Mouse (Mus musculus) myocyte (in vitro differentiated cells): ENCODE measurements around the gene Brd2. TPM values are rescaled to one million over a fixed set of nuclear protein-coding genes. Genes with fewer than 3 reads are reported as not detected.

Experiments
- H3K27me3 ChIP-seq: one replicate; pipeline ENCODE4 v1.6.1; 2011; ENCODE audit not compliant: control insufficient read depth, insufficient read depth, insufficient read length
- H3K36me3 ChIP-seq: one replicate; pipeline ENCODE4 v1.6.1; 2011; ENCODE audit not compliant: control insufficient read depth, insufficient read depth
- H3K4me2 ChIP-seq: one replicate; pipeline ENCODE4 v1.6.1; 2011; ENCODE audit warnings: low read depth, control low read depth
- H3K4me3 ChIP-seq: one replicate; pipeline ENCODE4 v1.5.1; 2011; ENCODE audit warnings: mild to moderate bottlenecking, control low read depth, moderate library complexity
- H3K79me2 ChIP-seq: one replicate; pipeline ENCODE4 v1.6.1; 2011; ENCODE audit not compliant: control insufficient read depth, insufficient read depth
- H3ac ChIP-seq: one replicate; pipeline ENCODE4 v1.6.1; 2011; ENCODE audit not compliant: control insufficient read depth, insufficient read length
- CEBPB ChIP-seq: IDR thresholded peaks from 2 replicates; pipeline ENCODE4 v1.6.1; 2011; ENCODE audit warnings: mild to moderate bottlenecking, moderate library complexity; ENCODE audit not compliant: poor library complexity, insufficient read depth, severe bottlenecking
- E2F4 ChIP-seq: IDR thresholded peaks from one replicate; pipeline ENCODE4 v1.6.1; 2011; ENCODE audit warnings: mild to moderate bottlenecking, control low read depth, moderate library complexity; ENCODE audit not compliant: insufficient read depth
- MAX ChIP-seq: IDR thresholded peaks from one replicate; pipeline ENCODE4 v1.6.1; 2011; ENCODE audit warnings: low read depth, mild to moderate bottlenecking, control low read depth
- MYOD1 ChIP-seq, 3 experiments: IDR thresholded peaks; one replicate each; pipeline ENCODE4 v1.6.1; 2011; ENCODE audit warnings: control low read depth in 2 of 3, low read depth in 2 of 3, mild to moderate bottlenecking in 2 of 3, moderate library complexity in 1 of 3; ENCODE audit not compliant: insufficient read length in 2 of 3, control insufficient read depth in 1 of 3
- MYOG ChIP-seq, 3 experiments: IDR thresholded peaks; one replicate each; pipeline ENCODE4 v1.6.1; 2011; ENCODE audit warnings: control low read depth in 2 of 3, low read depth in 2 of 3, mild to moderate bottlenecking in 2 of 3; ENCODE audit not compliant: insufficient read length in 2 of 3, control insufficient read depth in 1 of 3, insufficient read depth in 1 of 3
- POLR2A ChIP-seq: IDR thresholded peaks from one replicate; pipeline ENCODE4 v1.6.1; 2011; ENCODE audit warnings: low read depth, mild to moderate bottlenecking, control low read depth, moderate library complexity; ENCODE audit not compliant: insufficient read length
- POLR2AphosphoS2 ChIP-seq: IDR thresholded peaks from one replicate; pipeline ENCODE4 v1.6.1; 2011; ENCODE audit warnings: low read depth, control low read depth; ENCODE audit not compliant: insufficient read length
- REST ChIP-seq: IDR thresholded peaks from one replicate; pipeline ENCODE4 v1.6.1; 2011; ENCODE audit warnings: mild to moderate bottlenecking, control low read depth, moderate library complexity; ENCODE audit not compliant: insufficient read depth, insufficient read length
- SRF ChIP-seq: IDR thresholded peaks from one replicate; pipeline ENCODE4 v1.6.1; 2011; ENCODE audit warnings: low read depth; ENCODE audit not compliant: control insufficient read depth, insufficient read length
- TCF12 ChIP-seq: IDR thresholded peaks from one replicate; pipeline ENCODE4 v1.6.1; 2011; ENCODE audit warnings: mild to moderate bottlenecking, control low read depth; ENCODE audit not compliant: poor library complexity, insufficient read depth, severe bottlenecking
- TCF3 ChIP-seq: IDR thresholded peaks from one replicate; pipeline ENCODE4 v1.6.1; 2011; ENCODE audit warnings: low read depth, control low read depth; ENCODE audit not compliant: insufficient read length
- USF1 ChIP-seq: IDR thresholded peaks from one replicate; pipeline ENCODE4 v1.6.1; 2011; ENCODE audit warnings: low read depth, mild to moderate bottlenecking, control low read depth, moderate library complexity
- polyA plus RNA-seq: library from polyadenylated mRNA; unstranded; fragments of >200 nt; fragmentation: generic; extraction: Trizol; gene quantifications from one replicate; pipeline ENCODE4 v1.2.1, GENCODE M21; 2012; ENCODE audit warnings: missing spikeins

Gene Brd2
- polyA plus RNA-seq, 1 experiment, result 90.1 TPM

DNA sequence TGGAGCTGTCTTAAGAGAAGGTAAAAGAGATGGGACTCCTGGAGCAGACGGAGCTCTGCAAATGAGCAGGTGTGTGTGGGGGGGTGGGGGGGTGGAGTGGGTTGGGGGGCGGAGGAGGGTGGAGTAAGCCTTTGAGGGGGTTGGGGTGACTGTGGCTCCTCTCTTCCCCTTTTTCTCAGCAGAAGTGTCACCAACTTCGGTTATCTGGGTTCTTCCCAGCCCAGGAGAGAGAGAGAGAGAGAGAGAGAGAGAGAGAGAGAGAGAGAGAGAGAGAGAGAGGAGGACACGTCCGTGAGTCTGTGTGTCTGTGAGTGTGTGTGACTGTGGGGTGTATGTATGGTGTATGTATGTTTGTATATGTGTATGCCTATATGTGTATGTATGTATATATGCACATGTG, 21.0 kb upstream of the Brd2 start:
- H3K27me3 ChIP-seq, result peaks cover 64% of the 10 kb centered on the region
- no peaks in the 10 kb centered on the region for H3K79me2 ChIP-seq
- no peak for TF ChIP-seq E2F4

DNA sequence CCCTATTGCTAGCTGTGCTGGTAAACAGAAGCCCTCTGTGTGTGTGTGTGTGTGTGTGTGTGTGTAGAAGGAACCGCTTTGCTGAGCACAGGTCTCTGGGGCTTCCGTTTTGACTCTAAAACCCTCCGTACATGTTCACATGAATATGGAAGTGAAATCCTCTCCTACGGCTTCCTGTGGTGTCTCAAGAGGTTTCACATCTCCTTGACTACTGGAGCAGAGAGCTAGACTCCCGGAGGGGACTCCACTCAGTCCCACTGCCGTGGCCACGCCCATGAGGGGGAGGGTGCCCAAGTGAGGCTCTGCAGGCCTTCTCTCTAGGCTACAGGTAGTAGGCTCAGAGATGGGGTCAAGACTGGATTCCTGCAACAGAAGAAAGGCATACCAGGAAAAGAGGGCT, 20.6 kb upstream of the Brd2 start, which contains the start of gene H2-DMb2:
TSS of gene H2-DMb2 (plus strand) at position 275 of the 400 bp plus-strand sequence.
- no peaks in the 10 kb centered on the region for H3K36me3 ChIP-seq
- peaks cover 68% of the 10 kb centered on the region for H3K27me3 ChIP-seq
- H3K4me2 ChIP-seq, result no peak within 1 kb of the TSS
- no peak within 1 kb of the TSS for H3ac ChIP-seq
- TF ChIP-seq POLR2AphosphoS2 (no peak), USF1 (no peak), SRF (no peak), MYOG (IDR thresholded peaks at IDR 0.05; ENCODE audit: control insufficient read depth in 1 of 3, insufficient read depth in 1 of 3, insufficient read length in 2 of 3, low read depth in 2 of 3) (no peak), CEBPB (no peak), TCF3 (no peak), POLR2A (no peak), MAX (no peak), TCF12 (no peak), E2F4 (no peak)
- H3K4me3 ChIP-seq, result no peak within 1 kb of the TSS
- H3K79me2 ChIP-seq, result no peaks in the 10 kb centered on the region

More for the DNA sequence above, 21.0 kb upstream of the Brd2 start:
- Histone ChIP-seq H3K4me3 (no peak overlapping the region), H3K36me3 (no peaks in the 10 kb centered on the region), H3ac (no peak overlapping the region), H3K4me2 (no peak overlapping the region)

DNA sequence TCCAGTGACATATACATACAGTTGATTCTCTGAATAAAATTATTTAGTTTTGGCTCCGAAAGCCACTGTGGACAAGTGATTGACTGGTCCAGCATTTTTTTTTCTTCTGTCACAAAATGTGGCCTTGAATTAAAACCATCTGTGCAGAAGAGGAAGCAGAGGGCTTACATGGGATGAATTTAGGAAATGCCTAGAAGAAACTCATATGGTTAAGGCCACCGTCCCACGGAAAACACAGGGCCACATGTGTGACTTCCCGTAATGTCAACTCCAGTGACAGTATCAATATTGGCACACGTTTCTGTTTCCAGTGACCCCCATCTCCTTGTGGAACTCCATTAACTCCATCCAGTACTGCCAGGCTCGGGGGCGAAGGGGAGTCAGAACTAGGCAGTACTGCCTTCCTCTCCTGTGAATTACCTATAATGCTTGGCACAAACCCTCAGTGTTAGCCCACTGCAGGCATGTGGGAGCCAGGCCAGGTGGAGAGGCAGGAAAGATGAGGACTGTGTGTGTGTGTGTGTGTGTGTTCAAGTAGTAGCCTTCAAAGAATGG, 20.1 kb upstream of the Brd2 start:
- H3K4me2 ChIP-seq, result no peak overlapping the region
- H3ac ChIP-seq, result no peak overlapping the region
- peaks cover 70% of the 10 kb centered on the region for H3K27me3 ChIP-seq
- H3K36me3 ChIP-seq, result no peaks in the 10 kb centered on the region
- TF ChIP-seq MYOD1 (IDR thresholded peaks at IDR 0.05; ENCODE audit: control insufficient read depth in 1 of 3, insufficient read length in 2 of 3, low read depth in 2 of 3) (no peak), REST (no peak), POLR2AphosphoS2 (no peak), CEBPB (no peak), TCF3 (no peak), E2F4 (no peak), MAX (no peak), SRF (no peak), MYOG (IDR thresholded peaks at IDR 0.05; ENCODE audit: control insufficient read depth in 1 of 3, insufficient read depth in 1 of 3, insufficient read length in 2 of 3, low read depth in 2 of 3) (no peak), USF1 (no peak), POLR2A (no peak), TCF12 (no peak)
- H3K79me2 ChIP-seq, result no peaks in the 10 kb centered on the region
- no peak overlapping the region for H3K4me3 ChIP-seq

DNA sequence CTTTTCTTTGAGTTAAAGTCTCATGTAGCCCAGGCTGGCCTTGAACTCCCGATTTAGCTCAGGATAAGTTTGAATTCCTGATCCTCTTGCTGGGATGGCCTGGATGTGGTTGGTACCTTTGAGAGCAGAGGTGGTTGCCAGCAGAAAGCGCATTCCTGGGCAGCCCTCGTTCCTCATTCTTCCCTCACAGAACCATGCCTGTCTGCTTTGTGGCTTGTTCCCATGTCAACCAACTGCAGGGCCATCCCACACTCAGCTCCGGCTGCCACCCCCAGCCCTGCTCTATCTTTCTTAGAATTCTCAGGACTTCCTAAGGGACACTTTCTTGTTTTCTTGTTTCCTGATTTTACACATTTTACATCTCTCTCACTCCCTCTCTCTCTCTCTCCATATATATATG, 19.0 kb upstream of the Brd2 start:
- no peaks in the 10 kb centered on the region for H3K79me2 ChIP-seq
- no peaks in the 10 kb centered on the region for H3K36me3 ChIP-seq
- no peak overlapping the region for H3K4me2 ChIP-seq
- H3K27me3 ChIP-seq, result peaks cover 69% of the 10 kb centered on the region
- no peak for TF ChIP-seq SRF
- no peak for TF ChIP-seq TCF3
- TF ChIP-seq REST, result no peak
- no peak for TF ChIP-seq MYOD1 (IDR thresholded peaks at IDR 0.05; ENCODE audit: control insufficient read depth in 1 of 3, insufficient read length in 2 of 3, low read depth in 2 of 3)
- TF ChIP-seq POLR2AphosphoS2, result no peak
- TF ChIP-seq CEBPB, result no peak
- no peak for TF ChIP-seq USF1
- TF ChIP-seq MYOG (IDR thresholded peaks at IDR 0.05; ENCODE audit: control insufficient read depth in 1 of 3, insufficient read depth in 1 of 3, insufficient read length in 2 of 3, low read depth in 2 of 3), result no peak
- no peak overlapping the region for H3K4me3 ChIP-seq
- H3ac ChIP-seq, result no peak overlapping the region

DNA sequence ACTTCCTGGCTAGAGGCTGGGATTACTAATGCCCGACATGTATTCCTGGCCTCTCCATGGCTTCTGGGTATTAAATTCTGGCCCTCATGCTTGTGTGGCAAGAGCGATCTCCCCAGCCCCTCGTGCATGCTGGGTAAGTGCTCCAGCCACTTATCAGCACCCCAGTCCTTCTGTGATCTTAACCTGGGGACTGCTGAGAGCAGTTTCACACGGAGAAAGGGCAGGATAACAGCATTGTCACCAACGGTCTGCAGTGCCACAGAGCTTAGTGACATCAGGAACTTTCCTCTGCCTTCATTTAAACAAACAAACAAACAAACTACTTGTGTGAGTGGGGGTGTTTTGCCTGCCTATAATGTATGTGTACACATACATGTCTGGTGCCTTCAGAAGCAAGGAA, 17.8 kb upstream of the Brd2 start:
- no peaks in the 10 kb centered on the region for H3K79me2 ChIP-seq
- H3K27me3 ChIP-seq, result peaks cover 59% of the 10 kb centered on the region
- no peak for TF ChIP-seq SRF
- no peak overlapping the region for H3ac ChIP-seq
- H3K4me2 ChIP-seq, result no peak overlapping the region
- no peak overlapping the region for H3K4me3 ChIP-seq
- H3K36me3 ChIP-seq, result no peaks in the 10 kb centered on the region

DNA sequence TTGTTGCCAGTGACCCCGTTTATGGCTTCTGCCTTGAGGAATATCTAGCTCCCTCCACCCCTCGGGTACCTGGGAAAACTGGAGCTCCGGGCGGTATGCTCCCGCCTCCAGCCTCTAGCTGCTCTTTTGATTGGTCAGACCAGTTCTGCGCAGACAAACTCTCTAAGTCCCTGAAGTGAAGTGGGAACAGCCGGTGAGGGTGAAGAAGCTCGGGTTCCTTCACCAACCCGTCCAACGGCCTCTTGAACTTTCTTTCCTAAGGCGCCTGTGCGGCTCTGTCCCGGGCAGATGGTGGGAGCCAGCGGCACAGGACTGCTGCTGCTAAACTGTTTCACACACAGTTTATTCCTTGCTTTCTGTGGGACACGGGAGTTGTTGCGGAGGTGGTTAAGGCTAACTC, 17.0 kb upstream of the Brd2 start:
- TF ChIP-seq REST (no peak), POLR2AphosphoS2 (no peak), E2F4 (no peak), USF1 (no peak), POLR2A (no peak), TCF3 (no peak), TCF12 (no peak), CEBPB (no peak), MAX (no peak), SRF (no peak), MYOG (IDR thresholded peaks at IDR 0.05; ENCODE audit: control insufficient read depth in 1 of 3, insufficient read depth in 1 of 3, insufficient read length in 2 of 3, low read depth in 2 of 3) (no peak), MYOD1 (IDR thresholded peaks at IDR 0.05; ENCODE audit: control insufficient read depth in 1 of 3, insufficient read length in 2 of 3, low read depth in 2 of 3) (no peak)
- peaks cover 55% of the 10 kb centered on the region for H3K27me3 ChIP-seq
- H3ac ChIP-seq, result no peak overlapping the region

More for the DNA sequence above, 17.0 kb upstream of the Brd2 start:
- H3K4me2 ChIP-seq, result peak overlapping the region; percentile 46
- no peaks in the 10 kb centered on the region for H3K36me3 ChIP-seq
- H3K79me2 ChIP-seq, result no peaks in the 10 kb centered on the region
- no peak overlapping the region for H3K4me3 ChIP-seq
